Mouse (Mus musculus) embryo, embryonic 9.5 days (tissue): Measurements from ENCODE around the gene Rbfox2.

Experiments
- DNase-seq: peaks from one replicate; pipeline ENCODE4 v3.0.0-alpha.2; 2017; ENCODE audit errors: extremely low spot score

Gene Rbfox2

GRCm38 (mm10) chr15:77234296-77234695 lies 72.5 kb downstream of the Rbfox2 start:
- DNase-seq: no peak

DNA sequence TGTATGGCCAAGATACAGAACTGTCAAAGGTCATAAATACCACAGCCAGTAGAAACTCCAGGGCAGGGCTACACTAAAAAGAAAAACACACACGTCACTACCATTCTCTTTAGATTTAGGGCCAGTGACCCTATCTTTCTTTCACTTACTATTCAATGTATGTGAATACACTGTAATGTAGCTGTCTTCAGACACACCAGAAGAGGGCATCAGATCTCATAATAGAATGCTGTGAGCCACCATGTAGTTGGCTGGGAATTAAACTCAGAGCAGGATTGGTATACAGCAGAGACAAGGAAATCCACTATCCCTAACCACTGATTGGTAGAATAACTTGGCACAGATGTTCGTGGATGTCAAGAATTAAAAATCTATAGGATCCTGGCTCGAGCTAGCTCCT lies 76.7 kb downstream of the Rbfox2 start:
- DNase-seq: no peak

DNA sequence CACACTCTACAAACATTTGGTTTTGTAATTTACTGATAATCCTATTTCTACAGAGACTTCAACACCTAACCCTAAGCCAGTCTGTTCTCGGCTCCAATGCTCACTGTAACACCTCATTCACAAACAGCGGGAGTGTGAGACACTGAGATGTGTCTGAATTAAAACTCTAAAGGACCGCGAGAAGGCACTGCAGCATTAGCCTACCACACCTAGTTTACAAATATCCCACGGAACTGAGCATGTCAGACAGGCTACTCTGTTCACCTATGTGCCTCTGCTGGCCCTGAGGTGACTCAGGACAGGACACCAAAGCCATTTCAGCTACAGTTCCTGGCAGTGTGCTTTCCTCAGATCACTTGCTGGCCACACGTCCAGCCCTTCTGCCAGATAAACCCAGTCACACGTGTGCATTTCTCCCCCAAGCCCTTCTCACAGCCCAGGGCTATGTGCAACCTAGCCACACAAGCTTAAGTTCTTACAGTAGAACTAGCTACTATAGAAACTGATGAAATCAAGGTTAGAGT lies 79.9 kb downstream of the Rbfox2 start:
- DNase-seq: no peak

DNA sequence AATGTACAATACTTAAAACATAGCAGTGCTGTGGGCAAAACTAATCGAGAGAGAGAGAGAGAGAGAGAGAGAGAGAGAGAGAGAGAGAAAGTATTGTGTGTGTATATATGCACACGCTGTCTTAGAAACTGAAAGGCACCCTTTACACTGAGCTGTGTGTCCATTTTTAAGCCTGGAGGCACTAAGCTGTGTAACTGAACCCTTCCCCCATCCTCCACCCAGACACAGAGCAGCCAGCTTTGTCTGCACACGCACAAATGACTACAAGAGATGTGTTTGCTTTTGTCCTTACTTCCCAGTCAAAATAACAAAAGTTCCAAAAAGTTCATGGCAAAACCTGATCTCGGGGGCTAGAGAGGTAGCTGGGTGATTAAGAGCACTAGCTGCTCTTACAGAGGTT lies 80.9 kb downstream of the Rbfox2 start:
- no peak for DNase-seq

DNA sequence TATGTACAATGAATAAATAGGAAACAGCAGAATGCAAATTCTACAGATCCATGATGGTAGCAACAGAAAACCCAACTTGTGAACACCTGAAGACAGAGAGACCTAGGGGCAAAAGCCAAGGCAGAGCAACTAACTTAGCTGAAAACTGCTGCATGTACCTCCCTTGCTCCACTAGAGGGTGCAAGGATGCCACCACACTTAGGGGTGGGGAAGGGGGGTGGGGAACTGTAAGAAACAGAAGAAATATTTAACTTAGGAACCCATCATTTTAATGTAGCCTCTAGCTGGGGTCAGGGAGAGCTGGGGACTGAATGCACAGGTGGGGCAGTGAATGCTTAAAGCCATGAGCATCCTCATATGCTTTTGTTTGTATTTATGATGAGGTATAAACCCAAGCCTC lies 81.5 kb downstream of the Rbfox2 start:
- DNase-seq: peak; percentile 47

- DNase-seq: no peak
These were observed 86.0 kb downstream of the Rbfox2 start for GRCm38 (mm10) chr15:77220833-77221232.

- no peak for DNase-seq
These were observed 86.7 kb downstream of the Rbfox2 start for GRCm38 (mm10) chr15:77220137-77220536.

DNA sequence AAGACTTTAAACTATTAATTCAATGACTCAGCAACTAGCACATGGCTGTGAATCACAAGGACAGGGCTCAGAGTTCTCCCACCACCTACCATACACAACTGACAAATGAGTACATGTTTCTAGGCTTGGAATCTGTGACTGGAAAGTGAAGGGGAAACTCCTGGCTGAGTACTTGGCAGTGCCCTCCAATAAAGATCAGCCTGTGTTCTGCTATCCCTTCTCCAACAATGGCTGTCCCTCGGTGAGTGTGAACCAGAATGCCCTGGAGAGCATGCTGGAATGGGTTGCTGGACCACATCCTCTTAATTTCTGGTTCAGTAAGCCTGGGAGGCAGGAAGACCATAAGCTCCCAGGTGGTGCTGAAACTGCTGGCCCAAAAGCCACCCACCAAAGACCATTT lies 87.2 kb downstream of the Rbfox2 start:
- DNase-seq: no peak

- DNase-seq: no peak
These were observed 88.8 kb downstream of the Rbfox2 start for GRCm38 (mm10) chr15:77218007-77218406.

DNA sequence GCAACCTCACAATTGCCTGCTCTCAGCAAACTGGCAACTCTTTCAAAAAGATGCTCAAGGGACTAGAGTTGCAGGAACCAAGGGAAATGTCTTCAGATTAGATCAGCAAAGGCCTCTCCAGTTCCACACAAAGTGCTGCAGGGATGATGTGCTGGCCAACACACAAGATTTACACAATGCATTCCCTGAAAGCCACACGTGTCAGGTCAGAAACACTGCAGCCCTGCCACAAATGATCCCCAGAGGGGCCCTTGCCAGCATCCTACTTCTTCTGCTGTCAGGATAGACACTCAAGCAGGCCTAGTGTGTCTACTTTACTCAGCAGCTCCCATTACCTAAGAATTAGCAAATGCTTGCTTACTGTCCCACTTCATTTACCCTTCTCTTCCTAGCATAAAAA lies 89.3 kb downstream of the Rbfox2 start:
- DNase-seq: no peak

GRCm38 (mm10) chr15:77216704-77217103 lies 90.1 kb downstream of the Rbfox2 start:
- no peak for DNase-seq

DNA sequence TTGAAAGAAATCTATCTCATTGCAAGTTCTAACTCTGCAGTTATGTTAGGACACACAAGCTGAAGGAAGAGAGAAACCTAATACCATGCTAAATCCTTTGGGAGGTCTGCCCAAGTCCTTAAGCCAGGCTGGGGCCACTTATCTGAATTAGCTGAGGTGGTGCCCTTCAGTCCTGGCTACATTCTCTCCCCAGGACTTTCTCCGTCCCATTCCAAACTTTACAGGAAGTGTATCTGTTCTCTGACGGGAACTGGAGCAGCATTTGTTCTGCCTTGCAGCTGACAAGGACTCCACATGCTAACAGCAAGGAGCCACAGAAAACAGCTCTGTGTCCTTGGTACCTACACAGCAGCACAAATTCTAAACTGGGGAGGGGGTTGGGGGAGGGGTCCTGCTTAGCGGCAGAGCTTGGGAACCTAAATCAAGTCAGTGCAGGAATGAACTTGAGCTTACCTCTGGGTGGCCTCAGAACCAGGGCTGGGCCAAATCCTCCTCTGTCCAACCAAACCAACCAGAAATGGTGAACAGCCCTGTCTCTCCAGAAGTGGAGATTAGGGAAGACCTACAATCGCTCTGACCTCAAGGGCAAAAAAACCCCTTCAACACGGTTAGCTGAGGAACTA lies 91.5 kb downstream of the Rbfox2 start:
- peak; percentile 53 for DNase-seq

- DNase-seq: peak; percentile 77
These were observed 92.2 kb downstream of the Rbfox2 start for GRCm38 (mm10) chr15:77214410-77215107.

GRCm38 (mm10) chr15:77213829-77214228 lies 93.0 kb downstream of the Rbfox2 start:
- DNase-seq: no peak

- DNase-seq: peak; percentile 35
These were observed 94.0 kb downstream of the Rbfox2 start for GRCm38 (mm10) chr15:77212818-77213217.

- DNase-seq: no peak
These were observed 94.5 kb downstream of the Rbfox2 start for GRCm38 (mm10) chr15:77212217-77212757.

- DNase-seq: no peak
These were observed 99.8 kb downstream of the Rbfox2 start for GRCm38 (mm10) chr15:77206996-77207395.

DNA sequence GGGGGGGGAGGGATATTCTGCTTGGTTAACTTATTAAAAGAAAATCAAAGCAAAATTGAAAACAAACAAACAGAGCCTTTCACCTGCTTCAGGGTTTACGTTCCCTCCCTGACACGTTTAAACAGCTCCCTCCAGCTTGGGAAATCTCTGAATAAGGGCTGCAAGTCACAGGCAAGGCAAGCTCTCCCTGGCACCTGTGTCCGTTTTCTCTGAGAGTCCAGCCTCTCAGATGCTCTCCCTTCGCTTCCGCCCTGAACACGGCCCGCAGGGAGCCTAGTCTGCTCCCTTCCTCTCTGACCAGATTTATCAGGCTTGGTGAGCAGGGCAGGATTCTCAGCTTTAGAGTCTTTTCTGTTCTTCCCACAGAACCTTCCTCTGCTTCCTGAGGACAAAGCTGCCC lies 101.9 kb downstream of the Rbfox2 start:
- DNase-seq: no peak

DNA sequence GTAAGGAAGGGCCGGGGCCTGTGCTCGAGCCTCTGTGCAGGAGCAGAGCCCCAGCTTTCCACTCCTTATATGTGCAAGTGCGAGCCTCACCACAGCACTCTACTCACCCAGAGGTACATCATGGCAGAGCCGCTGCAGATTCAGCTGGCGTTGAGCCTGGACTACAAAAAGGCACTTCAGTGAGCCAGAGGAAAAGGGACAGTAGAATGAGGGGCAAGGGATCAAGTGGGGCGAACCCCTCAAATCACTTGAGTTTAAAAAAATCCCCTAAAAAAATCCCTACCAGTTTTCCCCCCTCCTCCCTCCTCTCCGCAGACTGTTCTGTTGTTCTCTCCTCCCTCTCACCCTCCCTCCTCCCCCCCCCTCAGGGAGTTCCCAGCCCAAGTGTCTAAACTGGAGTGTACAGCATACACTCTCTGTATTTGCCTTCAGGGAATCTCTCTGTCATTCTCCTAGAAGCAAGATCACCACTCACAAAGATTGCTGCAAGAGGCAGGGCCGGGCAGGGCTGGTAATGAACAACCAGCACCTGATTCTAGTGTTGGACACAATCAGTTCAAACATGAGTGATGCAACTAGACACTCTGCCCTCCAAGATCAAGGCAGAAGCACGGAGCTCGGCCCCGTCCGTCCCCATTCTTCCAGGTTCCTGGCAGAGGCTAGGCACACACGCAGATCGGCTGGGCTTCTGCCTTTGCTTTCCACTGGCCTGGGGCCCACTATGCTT lies 103.4 kb downstream of the Rbfox2 start:
- DNase-seq: no peak

GRCm38 (mm10) chr15:77202881-77203254 lies 103.9 kb downstream of the Rbfox2 start:
- DNase-seq: no peak

DNA sequence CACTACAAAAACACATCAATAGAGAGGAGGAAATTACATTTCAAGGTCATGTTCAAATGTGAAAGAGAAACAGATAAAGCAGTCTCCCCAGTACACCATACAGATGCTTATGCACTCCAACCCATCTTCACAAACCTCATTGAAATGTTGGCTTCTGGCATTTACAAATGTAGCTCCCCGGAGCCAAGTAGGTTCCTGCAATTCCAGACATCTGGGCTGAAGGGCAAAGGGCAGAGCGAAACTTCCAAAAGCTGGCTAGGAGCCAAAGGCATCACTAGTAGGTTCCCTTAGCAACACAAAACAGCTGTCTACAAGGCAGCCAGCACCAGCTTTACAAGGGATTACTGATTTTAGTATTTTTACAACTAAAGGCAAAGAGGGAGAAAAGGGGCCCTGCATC lies 104.6 kb downstream of the Rbfox2 start:
- DNase-seq: peak; percentile 50

DNA sequence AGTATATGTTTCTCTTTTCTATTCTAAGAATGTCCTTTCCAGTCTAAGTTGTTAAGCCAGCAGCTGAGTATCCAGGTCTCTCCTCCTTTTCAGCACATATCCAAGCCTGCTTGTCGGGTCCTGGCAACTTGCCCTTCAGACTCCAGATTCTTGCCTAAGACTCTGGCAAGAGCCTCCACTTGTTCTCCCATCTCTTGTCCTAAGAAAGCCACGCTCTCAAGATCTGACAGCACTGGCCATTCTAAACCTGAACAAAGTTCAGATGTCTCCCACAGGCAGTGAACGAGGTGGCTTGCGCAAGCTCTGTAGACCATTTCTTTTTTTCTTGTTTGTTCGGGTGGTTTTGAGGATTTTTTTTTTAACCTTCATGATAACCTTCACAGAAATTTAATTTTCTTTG lies 110.0 kb downstream of the Rbfox2 start:
- DNase-seq: no peak

GRCm38 (mm10) chr15:77196001-77196400 lies 110.8 kb downstream of the Rbfox2 start:
- no peak for DNase-seq
